Mouse (Mus musculus) olfactory bulb, adult 2 months (tissue): ENCODE data around the gene Aldh1l1. TPM values are rescaled to one million over a fixed set of nuclear protein-coding genes. Genes with fewer than 3 reads are reported as not detected.

Experiments used
- H3K27ac ChIP-seq: fragments of 200-500 bp; 2 replicates; pipeline ENCODE4 v1.5.1; 2012; ENCODE audit warnings: low read depth, low read length; ENCODE audit not compliant: insufficient read depth
- H3K4me1 ChIP-seq: fragments of 200-500 bp; 2 replicates; pipeline ENCODE4 v1.6.1; 2012; ENCODE audit warnings: low read length; ENCODE audit not compliant: control insufficient read depth, insufficient read depth
- H3K4me3 ChIP-seq: fragments of 200-500 bp; 2 replicates; pipeline ENCODE4 v1.5.1; 2012; ENCODE audit warnings: mild to moderate bottlenecking, low read depth, low read length, moderate library complexity; ENCODE audit not compliant: insufficient read depth
- CTCF ChIP-seq: fragments of 200-500 bp; IDR thresholded peaks from 2 replicates; pipeline ENCODE4 v1.5.1; 2012; ENCODE audit warnings: low read depth, mild to moderate bottlenecking, low read length, moderate library complexity; ENCODE audit not compliant: insufficient read depth
- POLR2A ChIP-seq: fragments of 200-500 bp; IDR thresholded peaks from 2 replicates; pipeline ENCODE4 v1.6.1; 2012; ENCODE audit warnings: mild to moderate bottlenecking, low read depth, low read length, moderate library complexity; ENCODE audit not compliant: insufficient read depth
- WGBS: fragments of 180-500 bp; shearing (Covaris S2); methylation state at CpG from one replicate; pipeline ENCODE4 v1.1.7; 2018; 5-methylcytosine and 5-hydroxymethylcytosine counted together
- polyA plus RNA-seq: library from polyadenylated mRNA; stranded (reverse); fragments of >200 nt; gene quantifications from 2 replicates; pipeline ENCODE4 v1.2.4, GENCODE M21; 2012; ENCODE audit warnings: low replicate concordance; ENCODE audit not compliant: missing spikeins, insufficient read depth, insufficient read length

Gene Aldh1l1
- polyA plus RNA-seq, 1 experiment: not detected

DNA sequence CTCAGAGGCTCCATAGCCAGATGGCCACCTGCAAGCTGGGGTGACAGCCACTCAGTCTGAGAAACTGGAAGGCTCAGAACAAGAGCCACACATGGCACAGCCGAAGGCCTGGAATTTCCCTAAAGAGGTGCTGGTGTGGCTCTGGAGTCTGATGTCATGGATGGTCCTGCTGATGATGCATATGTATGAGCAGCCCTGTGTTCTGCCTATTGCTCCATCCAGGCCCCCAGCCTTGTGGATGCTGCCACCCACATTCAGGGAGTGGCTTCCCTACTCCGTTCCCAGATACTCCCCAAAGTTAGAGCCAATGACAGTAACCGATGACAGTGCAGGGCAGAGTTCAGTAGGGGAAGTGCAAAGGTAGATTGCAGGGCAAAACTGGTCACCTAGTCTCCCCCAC lies 91.9 kb downstream of the Aldh1l1 start:
- no peak overlapping the region for H3K4me3 ChIP-seq
- H3K27ac ChIP-seq: no peak overlapping the region
- 54% methylated on average over 3 of the region's 3 CpGs for WGBS
- TF ChIP-seq CTCF: no peak
- TF ChIP-seq POLR2A: no peak
- H3K4me1 ChIP-seq: no peaks in the 10 kb centered on the region

GRCm38 (mm10) chr6:90582331-90582730 lies 96.1 kb downstream of the Aldh1l1 start:
- no peak for TF ChIP-seq CTCF
- TF ChIP-seq POLR2A: no peak
- 80% methylated on average over 2 of the region's 2 CpGs for WGBS
- H3K4me3 ChIP-seq: no peak overlapping the region
- no peaks in the 10 kb centered on the region for H3K4me1 ChIP-seq
- H3K27ac ChIP-seq: no peak overlapping the region

DNA sequence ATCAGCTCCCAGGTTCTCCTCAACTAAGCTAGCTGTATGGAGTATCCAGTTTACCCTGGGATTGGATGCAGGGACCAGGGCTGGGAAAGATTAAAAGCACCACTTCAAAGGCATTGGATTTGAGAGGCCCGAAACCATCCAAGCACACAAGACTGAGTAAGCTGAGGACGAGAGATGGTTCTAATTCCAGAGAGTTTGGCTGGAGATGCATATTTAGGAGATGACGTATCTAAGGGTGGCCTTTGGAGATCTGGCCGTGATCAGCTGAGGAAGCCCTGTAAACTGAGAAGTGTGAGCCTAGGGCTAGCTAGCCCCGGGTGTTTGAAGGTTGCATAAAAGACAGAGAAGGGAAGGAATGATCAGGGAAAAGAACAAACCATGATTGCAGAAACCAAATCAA lies 101.9 kb downstream of the Aldh1l1 start:
- no peaks in the 10 kb centered on the region for H3K4me1 ChIP-seq
- H3K4me3 ChIP-seq: no peak overlapping the region
- H3K27ac ChIP-seq: no peak overlapping the region
- WGBS: 79% methylated on average over 5 of the region's 5 CpGs
- TF ChIP-seq CTCF (no peak), POLR2A (no peak)

- 88% methylated on average over 1 of the region's 1 CpGs for WGBS
- no peak overlapping the region for H3K27ac ChIP-seq
- no peak for TF ChIP-seq POLR2A
- TF ChIP-seq CTCF: no peak
- no peaks in the 10 kb centered on the region for H3K4me1 ChIP-seq
- no peak overlapping the region for H3K4me3 ChIP-seq
These were observed 104.5 kb downstream of the Aldh1l1 start for GRCm38 (mm10) chr6:90590707-90591106.

DNA sequence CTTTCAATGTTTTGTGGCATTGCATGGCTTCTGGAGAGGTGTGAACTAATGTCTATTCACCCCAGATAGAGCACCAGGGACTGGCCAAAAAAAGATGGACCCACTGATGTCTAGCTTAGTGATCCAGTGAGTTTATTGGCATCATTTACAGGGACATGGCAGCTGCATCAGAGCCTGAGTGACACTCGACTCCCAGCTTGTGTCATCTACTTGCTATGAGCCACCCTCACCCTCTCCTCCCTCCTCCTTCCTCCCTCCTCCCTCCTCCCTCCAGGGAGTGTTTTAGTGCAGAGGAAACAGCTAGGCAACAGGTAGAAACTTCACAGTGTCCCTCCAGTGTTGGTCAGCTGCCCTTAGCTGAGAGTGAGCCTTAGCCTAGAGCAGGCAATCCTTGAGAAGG lies 108.7 kb downstream of the Aldh1l1 start:
- Histone ChIP-seq H3K27ac (no peak overlapping the region), H3K4me1 (no peaks in the 10 kb centered on the region), H3K4me3 (no peak overlapping the region)
- 92% methylated on average over 1 of the region's 1 CpGs for WGBS
- TF ChIP-seq CTCF: no peak
- no peak for TF ChIP-seq POLR2A

DNA sequence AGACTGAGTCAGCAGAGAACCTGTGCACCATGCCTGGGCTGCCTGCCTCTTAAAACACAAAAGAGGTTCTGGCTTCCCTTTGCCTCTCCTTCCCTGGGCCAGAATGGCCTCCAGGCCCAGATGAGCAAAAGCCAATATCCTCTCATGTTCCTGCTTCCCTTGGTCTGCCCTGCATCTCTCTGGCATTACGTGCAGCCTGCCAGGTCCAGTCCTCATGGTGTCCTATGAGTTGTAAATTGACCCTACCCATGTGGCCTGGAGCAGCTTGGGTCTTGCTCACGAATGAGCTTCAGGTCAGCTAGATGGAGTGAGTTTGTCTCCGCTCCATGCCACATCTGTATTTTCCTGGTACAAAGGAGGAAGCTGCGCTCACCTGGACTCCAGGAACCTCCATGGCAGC lies 110.8 kb downstream of the Aldh1l1 start:
- Histone ChIP-seq H3K4me3 (no peak overlapping the region), H3K4me1 (no peaks in the 10 kb centered on the region), H3K27ac (no peak overlapping the region)
- WGBS: 98% methylated on average over 4 of the region's 4 CpGs
- TF ChIP-seq CTCF (no peak), POLR2A (no peak)

- 53% methylated on average over 2 of the region's 2 CpGs for WGBS
- Histone ChIP-seq H3K4me3 (no peak overlapping the region), H3K27ac (no peak overlapping the region), H3K4me1 (no peaks in the 10 kb centered on the region)
- TF ChIP-seq CTCF: no peak
- TF ChIP-seq POLR2A: no peak
These were observed 111.4 kb downstream of the Aldh1l1 start for GRCm38 (mm10) chr6:90597592-90597991.

GRCm38 (mm10) chr6:90598197-90598596 lies 112.0 kb downstream of the Aldh1l1 start:
- H3K4me3 ChIP-seq: no peak overlapping the region
- TF ChIP-seq CTCF: no peak
- no peak for TF ChIP-seq POLR2A
- 81% methylated on average over 6 of the region's 6 CpGs for WGBS
- H3K4me1 ChIP-seq: no peaks in the 10 kb centered on the region
- H3K27ac ChIP-seq: no peak overlapping the region

- WGBS: 82% methylated on average over 4 of the region's 4 CpGs
- H3K27ac ChIP-seq: no peak overlapping the region
- no peak for TF ChIP-seq POLR2A
- no peak for TF ChIP-seq CTCF
- no peak overlapping the region for H3K4me3 ChIP-seq
- H3K4me1 ChIP-seq: peaks cover 7% of the 10 kb centered on the region; the same call in 1 of the 2 replicates
These were observed 114.1 kb downstream of the Aldh1l1 start for GRCm38 (mm10) chr6:90600351-90600750.

GRCm38 (mm10) chr6:90601736-90602135 lies 115.5 kb downstream of the Aldh1l1 start:
- 79% methylated on average over 7 of the region's 7 CpGs for WGBS
- Histone ChIP-seq H3K4me3 (no peak overlapping the region), H3K4me1 (peaks cover 9% of the 10 kb centered on the region; the same call in 1 of the 2 replicates), H3K27ac (no peak overlapping the region)
- no peak for TF ChIP-seq CTCF
- TF ChIP-seq POLR2A: no peak
